Mouse (Mus musculus) ES-E14 (cell line): ENCODE measurements around the gene Grsf1. TPM values are rescaled to one million over a fixed set of nuclear protein-coding genes. Genes with fewer than 3 reads are reported as not detected.

ENCODE experiments used
- DNase-seq: peaks from one replicate; pipeline ENCODE4 v3.0.0-alpha.2; 2013; ENCODE audit warnings: low read depth, low spot score
- H3K27ac ChIP-seq: 2 replicates; pipeline ENCODE4 v1.5.1; 2012; ENCODE audit warnings: low read depth, mild to moderate bottlenecking, low read length, moderate library complexity, mixed read lengths; ENCODE audit not compliant: poor library complexity, insufficient read depth, severe bottlenecking
- H3K36me3 ChIP-seq: 2 replicates; pipeline ENCODE4 v1.6.1; 2012; ENCODE audit warnings: mild to moderate bottlenecking, low read length, moderate library complexity, mixed read lengths; ENCODE audit not compliant: control insufficient read depth, poor library complexity, insufficient read depth, severe bottlenecking
- H3K4me1 ChIP-seq, 2 experiments: fragments of 150-350 bp in 1 of 2; sonication (generic) in 1 of 2; 2 replicates each; pipeline ENCODE4 v1.6.1; 2012; ENCODE audit warnings: low read length in 2 of 2, mild to moderate bottlenecking in 1 of 2, mixed read lengths in 1 of 2; ENCODE audit not compliant: control insufficient read depth in 2 of 2, insufficient read depth in 2 of 2, poor library complexity in 1 of 2
- H3K4me3 ChIP-seq, 2 experiments: fragments of 150-350 bp in 1 of 2; sonication (generic) in 1 of 2; 2 replicates each; pipeline ENCODE4 v1.5.1; 2012; ENCODE audit warnings: low read length in 2 of 2, low read depth in 1 of 2, mild to moderate bottlenecking in 1 of 2, mixed read lengths in 1 of 2; ENCODE audit not compliant: insufficient read depth in 1 of 2, poor library complexity in 1 of 2, severe bottlenecking in 1 of 2
- H3K9ac ChIP-seq: 2 replicates; pipeline ENCODE4 v1.6.1; 2012; ENCODE audit warnings: low read depth, mild to moderate bottlenecking, low read length, mixed read lengths; ENCODE audit not compliant: poor library complexity, insufficient read depth, severe bottlenecking
- H3K9me3 ChIP-seq: fragments of 150-350 bp; sonication (generic); 2 replicates; pipeline ENCODE4 v1.6.1; 2012; ENCODE audit warnings: low read depth, mild to moderate bottlenecking, low read length; ENCODE audit not compliant: control insufficient read depth, insufficient read depth
- CHD2 ChIP-seq: IDR thresholded peaks from 2 replicates; pipeline ENCODE4 v1.6.1; 2014; ENCODE audit warnings: mild to moderate bottlenecking, low read depth, low read length, inconsistent platforms
- HCFC1 ChIP-seq: IDR thresholded peaks from 2 replicates; pipeline ENCODE4 v1.6.1; 2012; ENCODE audit warnings: low read length, inconsistent platforms, borderline replicate concordance; ENCODE audit not compliant: insufficient read depth
- MAFK ChIP-seq: IDR thresholded peaks from 2 replicates; pipeline ENCODE4 v1.6.1; 2014; ENCODE audit warnings: mild to moderate bottlenecking, low read depth, low read length, inconsistent platforms; ENCODE audit not compliant: insufficient read depth
- ZC3H11A ChIP-seq: IDR thresholded peaks from 2 replicates; pipeline ENCODE4 v1.6.1; 2012; ENCODE audit warnings: low read depth, mild to moderate bottlenecking, inconsistent platforms, low read length, borderline replicate concordance
- ZNF384 ChIP-seq: IDR thresholded peaks from 2 replicates; pipeline ENCODE4 v1.6.1; 2012; ENCODE audit warnings: low read depth, low read length, inconsistent platforms
- in situ Hi-C, 2 experiments: fragments of 600-800 bp; cut with MboI; formaldehyde crosslinking; loops; one replicate each; pipeline ENCODE4 v1.15.1; 2025; ENCODE audit warnings: low sequenced_read_pairs in 2 of 2, inconsistent platforms in 1 of 2; ENCODE audit not compliant: unreplicated experiment in 2 of 2
- total RNA-seq: library from RNA; depleted of rRNA; stranded (reverse); fragments of 300-350 nt; gene quantifications from 2 replicates; pipeline ENCODE4 v1.2.3, GENCODE M21; 2012; rRNA removed

The Grsf1 gene
- total RNA-seq, 1 experiment = 54.2 TPM

GRCm38 (mm10) chr5:88629987-88630386 is 46.0 kb downstream of the Grsf1 start:
- Histone ChIP-seq H3K9ac (no peak overlapping the region), H3K27ac (no peak overlapping the region), H3K9me3 (no peaks in the 10 kb centered on the region), H3K4me3 (no peak overlapping the region), H3K4me1 (peaks cover 0 to 2% of the 10 kb centered on the region in 2 experiments; a peak in 1 of 4 replicates), H3K36me3 (no peaks in the 10 kb centered on the region)
- DNase-seq = no peak
- no peak for TF ChIP-seq ZNF384
- no peak for TF ChIP-seq ZC3H11A
- TF ChIP-seq HCFC1 = no peak
- no peak for TF ChIP-seq MAFK
- no peak for TF ChIP-seq CHD2
- in situ Hi-C loops = no loop called here

- Histone ChIP-seq H3K9ac (no peak overlapping the region), H3K9me3 (no peaks in the 10 kb centered on the region), H3K36me3 (no peaks in the 10 kb centered on the region), H3K27ac (no peak overlapping the region), H3K4me3 (no peak overlapping the region), H3K4me1 (no peaks in the 10 kb centered on the region; a peak in 1 of 4 replicates)
- no peak for TF ChIP-seq CHD2
- TF ChIP-seq ZNF384 = no peak
- no peak for TF ChIP-seq ZC3H11A
- no peak for TF ChIP-seq HCFC1
- TF ChIP-seq MAFK = no peak
- no peak for DNase-seq
- in situ Hi-C loops = no loop called here
Observed at GRCm38 (mm10) chr5:88629125-88629524, 46.8 kb downstream of the Grsf1 start.

- TF ChIP-seq ZC3H11A (no peak), ZNF384 (no peak), CHD2 (no peak), MAFK (no peak), HCFC1 (no peak)
- H3K9ac ChIP-seq = no peak overlapping the region
- no peaks in the 10 kb centered on the region for H3K36me3 ChIP-seq
- no peaks in the 10 kb centered on the region for H3K9me3 ChIP-seq
- no peak for DNase-seq
- in situ Hi-C loops = no loop called here
- H3K4me3 ChIP-seq = no peak overlapping the region
- H3K4me1 ChIP-seq = no peaks in the 10 kb centered on the region; a peak in 1 of 4 replicates
- H3K27ac ChIP-seq = no peak overlapping the region
Observed at GRCm38 (mm10) chr5:88627545-88627944, 48.4 kb downstream of the Grsf1 start.

- no peak overlapping the region for H3K27ac ChIP-seq
- no peak overlapping the region for H3K9ac ChIP-seq
- in situ Hi-C loops = no loop called here
- H3K4me3 ChIP-seq = no peak overlapping the region
- peaks cover 3% of the 10 kb centered on the region; the same call in 1 of the 2 replicates for H3K36me3 ChIP-seq
- no peak for DNase-seq
- H3K4me1 ChIP-seq = no peaks in the 10 kb centered on the region
- no peak for TF ChIP-seq ZNF384
- TF ChIP-seq ZC3H11A = no peak
- TF ChIP-seq MAFK = no peak
- TF ChIP-seq HCFC1 = no peak
- TF ChIP-seq CHD2 = no peak
- H3K9me3 ChIP-seq = no peaks in the 10 kb centered on the region
Observed at GRCm38 (mm10) chr5:88616988-88617387, 59.0 kb downstream of the Grsf1 start.

GRCm38 (mm10) chr5:88614129-88614528 is 61.8 kb downstream of the Grsf1 start:
- no peaks in the 10 kb centered on the region for H3K9me3 ChIP-seq
- DNase-seq = no peak
- no peaks in the 10 kb centered on the region for H3K4me1 ChIP-seq
- TF ChIP-seq ZNF384 (no peak), CHD2 (no peak), ZC3H11A (no peak), HCFC1 (no peak), MAFK (no peak)
- no peak overlapping the region for H3K9ac ChIP-seq
- H3K27ac ChIP-seq = no peak overlapping the region
- in situ Hi-C loops = no loop called here
- no peak overlapping the region for H3K4me3 ChIP-seq
- no peaks in the 10 kb centered on the region for H3K36me3 ChIP-seq

Other genes starting within 250 kb of the Grsf1 start
- gene Ambn, start 220.2 kb downstream of the Grsf1 start, total RNA-seq = not detected in 2 replicates
- gene Enam, start 188.2 kb downstream of the Grsf1 start, total RNA-seq = not detected in 2 replicates
- 0.42 and 2.2 TPM in 2 replicates for gene Jchain, start 148.3 kb downstream of the Grsf1 start, total RNA-seq
- 43.4 and 71.0 TPM in 2 replicates for gene Utp3, start 121.7 kb downstream of the Grsf1 start, total RNA-seq
- 10.8 and 15.0 TPM in 2 replicates for gene Rufy3, start 111.1 kb downstream of the Grsf1 start, total RNA-seq
- gene Mob1b, start 44.7 kb upstream of the Grsf1 start, total RNA-seq = 6.5 and 10.9 TPM in 2 replicates
- 11.3 and 18.2 TPM in 2 replicates for gene Dck, start 88.8 kb upstream of the Grsf1 start, total RNA-seq
- 2.5 and 3.0 TPM in 2 replicates for gene Slc4a4, start 210.6 kb upstream of the Grsf1 start, total RNA-seq